Mouse (Mus musculus): ENCODE data around the gene R3hcc1l. TPM values are rescaled to one million over a fixed set of nuclear protein-coding genes. Genes with fewer than 3 reads are reported as not detected.

R3hcc1l gene
- polyA plus RNA-seq, 1 experiment: 23.8 TPM

GRCm38 (mm10) chr19:42575317-42575716 lies 56.8 kb downstream of the R3hcc1l start:
- no peaks in the 10 kb centered on the region for H3K9me3 ChIP-seq (replicated peaks; ENCODE audit: control insufficient read depth, insufficient read depth, low read length, poor library complexity, severe bottlenecking)
- H3K4me1 ChIP-seq (ENCODE audit: control insufficient read depth, insufficient read depth, low read length): no peaks in the 10 kb centered on the region
- no peak overlapping the region for H3K27ac ChIP-seq (ENCODE audit: insufficient read depth, low read length)
- no peak overlapping the region for H3K9ac ChIP-seq (ENCODE audit: low read depth, poor library complexity, severe bottlenecking)
- no peak overlapping the region for H3K4me3 ChIP-seq (ENCODE audit: low read depth, low read length)
- TF ChIP-seq CTCF (IDR thresholded peaks at IDR 0.05; ENCODE audit: low read depth, low read length) (no peak), POLR2A (IDR thresholded peaks at IDR 0.05; ENCODE audit: insufficient read depth, low read length) (no peak), EP300 (IDR thresholded peaks at IDR 0.05; ENCODE audit: insufficient read depth, low read depth, low read length) (no peak)
- no peaks in the 10 kb centered on the region for H3K36me3 ChIP-seq (ENCODE audit: control insufficient read depth, insufficient read depth, low read length, poor library complexity, severe bottlenecking)
- H3K27me3 ChIP-seq (ENCODE audit: control insufficient read depth, insufficient read depth, low read length, poor library complexity, severe bottlenecking): no peaks in the 10 kb centered on the region

GRCm38 (mm10) chr19:42576856-42577255 lies 58.3 kb downstream of the R3hcc1l start:
- H3K9me3 ChIP-seq (replicated peaks; ENCODE audit: control insufficient read depth, insufficient read depth, low read length, poor library complexity, severe bottlenecking): no peaks in the 10 kb centered on the region
- no peaks in the 10 kb centered on the region for H3K4me1 ChIP-seq (ENCODE audit: control insufficient read depth, insufficient read depth, low read length)
- no peak overlapping the region for H3K4me3 ChIP-seq (ENCODE audit: low read depth, low read length)
- H3K36me3 ChIP-seq (ENCODE audit: control insufficient read depth, insufficient read depth, low read length, poor library complexity, severe bottlenecking): no peaks in the 10 kb centered on the region
- H3K27me3 ChIP-seq (ENCODE audit: control insufficient read depth, insufficient read depth, low read length, poor library complexity, severe bottlenecking): no peaks in the 10 kb centered on the region
- no peak overlapping the region for H3K9ac ChIP-seq (ENCODE audit: low read depth, poor library complexity, severe bottlenecking)
- no peak overlapping the region for H3K27ac ChIP-seq (ENCODE audit: insufficient read depth, low read length)
- TF ChIP-seq POLR2A (IDR thresholded peaks at IDR 0.05; ENCODE audit: insufficient read depth, low read length) (no peak), CTCF (IDR thresholded peaks at IDR 0.05; ENCODE audit: low read depth, low read length) (no peak), EP300 (IDR thresholded peaks at IDR 0.05; ENCODE audit: insufficient read depth, low read depth, low read length) (no peak)

DNA sequence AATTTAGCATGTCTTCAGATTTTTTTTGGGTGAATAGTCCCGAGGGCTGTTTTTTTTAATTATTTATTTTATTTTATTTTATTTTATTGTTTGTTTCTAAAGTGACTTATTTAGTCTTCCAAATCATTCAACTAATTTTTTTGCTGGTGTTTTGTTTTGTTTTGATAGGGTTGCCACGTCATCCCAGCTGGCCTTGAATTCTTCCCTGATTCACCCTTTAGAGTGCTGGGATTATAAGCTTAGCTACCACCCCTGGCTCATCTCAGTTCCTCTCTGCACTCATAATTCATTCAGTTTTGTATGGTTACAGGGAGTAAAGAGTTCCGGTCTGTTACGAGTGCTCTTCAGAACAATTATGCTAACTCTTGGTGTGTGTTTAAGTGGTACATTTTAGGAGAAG lies 60.1 kb downstream of the R3hcc1l start:
- Histone ChIP-seq H3K27ac (ENCODE audit: insufficient read depth, low read length) (no peak overlapping the region), H3K9me3 (replicated peaks; ENCODE audit: control insufficient read depth, insufficient read depth, low read length, poor library complexity, severe bottlenecking) (no peaks in the 10 kb centered on the region), H3K9ac (ENCODE audit: low read depth, poor library complexity, severe bottlenecking) (no peak overlapping the region), H3K4me1 (ENCODE audit: control insufficient read depth, insufficient read depth, low read length) (no peaks in the 10 kb centered on the region), H3K27me3 (ENCODE audit: control insufficient read depth, insufficient read depth, low read length, poor library complexity, severe bottlenecking) (no peaks in the 10 kb centered on the region), H3K36me3 (ENCODE audit: control insufficient read depth, insufficient read depth, low read length, poor library complexity, severe bottlenecking) (no peaks in the 10 kb centered on the region), H3K4me3 (ENCODE audit: low read depth, low read length) (no peak overlapping the region)
- no peak for TF ChIP-seq EP300 (IDR thresholded peaks at IDR 0.05; ENCODE audit: insufficient read depth, low read depth, low read length)
- no peak for TF ChIP-seq POLR2A (IDR thresholded peaks at IDR 0.05; ENCODE audit: insufficient read depth, low read length)
- no peak for TF ChIP-seq CTCF (IDR thresholded peaks at IDR 0.05; ENCODE audit: low read depth, low read length)

DNA sequence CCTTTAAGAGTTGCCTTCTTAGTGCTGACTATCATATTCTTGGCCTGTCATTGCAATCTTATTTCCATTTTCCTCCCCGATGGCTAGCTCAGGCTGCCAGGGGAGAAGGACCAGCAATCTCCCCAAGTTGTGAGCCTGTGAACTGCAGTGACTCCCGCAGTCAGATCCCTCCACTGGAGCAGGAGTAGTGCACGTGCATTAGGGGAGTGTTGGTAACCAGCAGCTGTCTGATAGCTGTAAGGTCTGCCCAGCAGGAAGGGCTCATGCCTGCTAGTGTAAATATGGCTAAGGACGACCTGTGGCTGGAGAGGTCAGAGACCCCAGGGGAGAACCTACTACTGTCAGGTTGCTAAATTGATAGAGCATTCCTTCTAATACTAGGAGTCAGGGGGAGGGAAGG lies 62.1 kb downstream of the R3hcc1l start:
- Histone ChIP-seq H3K9me3 (replicated peaks; ENCODE audit: control insufficient read depth, insufficient read depth, low read length, poor library complexity, severe bottlenecking) (no peaks in the 10 kb centered on the region), H3K27ac (ENCODE audit: insufficient read depth, low read length) (no peak overlapping the region), H3K27me3 (ENCODE audit: control insufficient read depth, insufficient read depth, low read length, poor library complexity, severe bottlenecking) (no peaks in the 10 kb centered on the region), H3K4me3 (ENCODE audit: low read depth, low read length) (no peak overlapping the region), H3K36me3 (ENCODE audit: control insufficient read depth, insufficient read depth, low read length, poor library complexity, severe bottlenecking) (no peaks in the 10 kb centered on the region), H3K9ac (ENCODE audit: low read depth, poor library complexity, severe bottlenecking) (no peak overlapping the region), H3K4me1 (ENCODE audit: control insufficient read depth, insufficient read depth, low read length) (no peaks in the 10 kb centered on the region)
- no peak for TF ChIP-seq POLR2A (IDR thresholded peaks at IDR 0.05; ENCODE audit: insufficient read depth, low read length)
- no peak for TF ChIP-seq EP300 (IDR thresholded peaks at IDR 0.05; ENCODE audit: insufficient read depth, low read depth, low read length)
- TF ChIP-seq CTCF (IDR thresholded peaks at IDR 0.05; ENCODE audit: low read depth, low read length): no peak

GRCm38 (mm10) chr19:42582811-42583370 lies 64.3 kb downstream of the R3hcc1l start:
- H3K27me3 ChIP-seq (ENCODE audit: control insufficient read depth, insufficient read depth, low read length, poor library complexity, severe bottlenecking): no peaks in the 10 kb centered on the region
- no peaks in the 10 kb centered on the region for H3K36me3 ChIP-seq (ENCODE audit: control insufficient read depth, insufficient read depth, low read length, poor library complexity, severe bottlenecking)
- TF ChIP-seq CTCF (IDR thresholded peaks at IDR 0.05; ENCODE audit: low read depth, low read length): no peak
- TF ChIP-seq POLR2A (IDR thresholded peaks at IDR 0.05; ENCODE audit: insufficient read depth, low read length): no peak
- no peak for TF ChIP-seq EP300 (IDR thresholded peaks at IDR 0.05; ENCODE audit: insufficient read depth, low read depth, low read length)
- H3K9me3 ChIP-seq (replicated peaks; ENCODE audit: control insufficient read depth, insufficient read depth, low read length, poor library complexity, severe bottlenecking): no peaks in the 10 kb centered on the region
- H3K4me3 ChIP-seq (ENCODE audit: low read depth, low read length): no peak overlapping the region
- no peak overlapping the region for H3K27ac ChIP-seq (ENCODE audit: insufficient read depth, low read length)
- H3K9ac ChIP-seq (ENCODE audit: low read depth, poor library complexity, severe bottlenecking): no peak overlapping the region
- no peaks in the 10 kb centered on the region for H3K4me1 ChIP-seq (ENCODE audit: control insufficient read depth, insufficient read depth, low read length)

GRCm38 (mm10) chr19:42583677-42584076 lies 65.1 kb downstream of the R3hcc1l start:
- H3K27ac ChIP-seq (ENCODE audit: insufficient read depth, low read length): no peak overlapping the region
- H3K4me1 ChIP-seq (ENCODE audit: control insufficient read depth, insufficient read depth, low read length): no peaks in the 10 kb centered on the region
- no peaks in the 10 kb centered on the region for H3K9me3 ChIP-seq (replicated peaks; ENCODE audit: control insufficient read depth, insufficient read depth, low read length, poor library complexity, severe bottlenecking)
- no peak for TF ChIP-seq EP300 (IDR thresholded peaks at IDR 0.05; ENCODE audit: insufficient read depth, low read depth, low read length)
- TF ChIP-seq CTCF (IDR thresholded peaks at IDR 0.05; ENCODE audit: low read depth, low read length): no peak
- TF ChIP-seq POLR2A (IDR thresholded peaks at IDR 0.05; ENCODE audit: insufficient read depth, low read length): no peak
- no peaks in the 10 kb centered on the region for H3K27me3 ChIP-seq (ENCODE audit: control insufficient read depth, insufficient read depth, low read length, poor library complexity, severe bottlenecking)
- no peaks in the 10 kb centered on the region for H3K36me3 ChIP-seq (ENCODE audit: control insufficient read depth, insufficient read depth, low read length, poor library complexity, severe bottlenecking)
- H3K4me3 ChIP-seq (ENCODE audit: low read depth, low read length): no peak overlapping the region
- no peak overlapping the region for H3K9ac ChIP-seq (ENCODE audit: low read depth, poor library complexity, severe bottlenecking)

Measured in ES-Bruce4 (cell line).